8 mouse cellular contexts compared by ENCODE assay signal in the genomic region with DNA sequence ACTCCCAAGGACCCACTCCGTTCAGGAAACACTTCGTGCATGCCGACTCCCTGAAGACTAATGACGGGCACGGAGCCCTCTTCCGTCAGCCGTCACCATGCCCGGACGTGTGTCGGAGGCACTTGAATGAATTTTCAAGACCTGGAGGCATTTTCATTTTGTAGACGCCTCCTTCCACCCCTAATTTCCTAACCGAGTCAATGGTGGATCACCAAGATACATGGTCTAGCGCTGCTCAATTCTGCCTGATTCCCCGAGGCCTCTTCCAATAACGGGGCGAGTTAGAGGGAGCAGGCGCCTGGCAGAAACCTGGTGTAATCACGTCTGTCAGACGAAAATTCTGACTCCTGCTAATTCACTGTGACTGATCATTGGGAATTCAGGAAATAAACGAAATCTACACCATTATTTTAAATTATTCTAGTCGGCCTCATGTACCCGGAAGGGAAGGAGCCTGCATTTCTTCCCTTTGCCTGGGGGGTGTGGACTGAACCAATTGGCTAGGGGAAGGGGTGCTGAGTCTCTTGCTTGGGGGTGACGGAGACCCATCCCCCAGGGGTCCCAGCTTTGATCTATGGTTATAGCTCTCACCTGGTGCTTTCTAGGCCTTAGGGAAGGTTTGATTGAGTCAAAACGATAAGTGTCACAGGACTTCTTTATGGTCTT.
A peak's percentile ranks its signal among the peaks of the same experiment; 100 is the strongest.
DNase-seq lines count a peak whose midpoint lies in the region; ATAC-seq lines count a peak whose summit lies in the region.
"Had no signal": no experiment of that assay in that cellular context is flagged by ENCODE, and none has a peak within 500 bp of the region (broad histone marks: within the 10 kb centered on the region; RNA-seq: fewer than 3 reads in every experiment).

No protein-coding gene starts in this region.

- H3K27ac ChIP-seq in midbrain, embryonic 13.5 days: peak overlapping the region; percentile 54
- no peak overlapping the region for H3K27ac ChIP-seq in midbrain, embryonic 10.5 days (replicated peaks)
- peak overlapping the region; percentile 83 for H3K27ac ChIP-seq in hindbrain, embryonic 14.5 days

- WGBS in midbrain, embryonic 13.5 days: 56% methylated on average over 24 of the region's 24 CpGs
- WGBS in midbrain, embryonic 10.5 days: 84% methylated on average over 24 of the region's 24 CpGs
- 43% methylated on average over 24 of the region's 24 CpGs for WGBS in hindbrain, embryonic 14.5 days

- H3K4me2 ChIP-seq in midbrain, embryonic 13.5 days (replicated peaks): peak overlapping the region; percentile 12
- H3K4me2 ChIP-seq in hindbrain, embryonic 14.5 days (replicated peaks): peak overlapping the region; percentile 43

- peaks cover 31% of the 10 kb centered on the region for H3K4me1 ChIP-seq in midbrain, embryonic 13.5 days (replicated peaks)
- H3K4me1 ChIP-seq in midbrain, embryonic 10.5 days: peaks cover 14% of the 10 kb centered on the region
- H3K4me1 ChIP-seq in hindbrain, embryonic 14.5 days (replicated peaks; ENCODE audit: control insufficient read depth, insufficient read depth, low read length): peaks cover 22% of the 10 kb centered on the region

- no peak overlapping the region for H3K9ac ChIP-seq in midbrain, embryonic 13.5 days (replicated peaks)
- H3K9ac ChIP-seq in hindbrain, embryonic 14.5 days: peak overlapping the region; percentile 53

- no peaks in the 10 kb centered on the region for H3K36me3 ChIP-seq in midbrain, embryonic 13.5 days
- H3K36me3 ChIP-seq in midbrain, embryonic 10.5 days: no peaks in the 10 kb centered on the region
- H3K36me3 ChIP-seq in hindbrain, embryonic 14.5 days (replicated peaks; ENCODE audit: control insufficient read depth, insufficient read depth): no peaks in the 10 kb centered on the region

- no peaks in the 10 kb centered on the region for H3K9me3 ChIP-seq in midbrain, embryonic 13.5 days
- H3K9me3 ChIP-seq in midbrain, embryonic 10.5 days (replicated peaks): no peaks in the 10 kb centered on the region
- H3K9me3 ChIP-seq in hindbrain, embryonic 14.5 days (ENCODE audit: control insufficient read depth, low read length): no peaks in the 10 kb centered on the region

- H3K4me3 ChIP-seq in midbrain, embryonic 13.5 days (replicated peaks): no peak overlapping the region
- no peak overlapping the region for H3K4me3 ChIP-seq in midbrain, embryonic 10.5 days
- peak overlapping the region; percentile 14 for H3K4me3 ChIP-seq in hindbrain, embryonic 14.5 days (replicated peaks; ENCODE audit: low read length)

- DNase-seq in midbrain, embryonic 10.5 days (ENCODE audit: low spot score): no peak
- DNase-seq in hindbrain, embryonic 14.5 days (ENCODE audit: low spot score): peak; percentile 40
- peak; percentile 15 to 43 for DNase-seq in layer of hippocampus, postnatal 36 days
- peak; percentile 7 to 8 for DNase-seq in right cerebral cortex, postnatal 36 days (ENCODE audit: low spot score in 2 of 2)
- no peak for DNase-seq in ovary, adult 18-20 months (ENCODE audit: low spot score)
- no peak for DNase-seq in spleen, postnatal 10 days (ENCODE audit: low spot score in 2 of 2)

- ATAC-seq in midbrain, embryonic 13.5 days: peak; percentile 75
- ATAC-seq in hindbrain, embryonic 14.5 days (ENCODE audit: low FRiP score): peak; percentile 76
- ATAC-seq: Patski had no signal

- H3K27me3 ChIP-seq in midbrain, embryonic 13.5 days: no peaks in the 10 kb centered on the region
- no peaks in the 10 kb centered on the region for H3K27me3 ChIP-seq in midbrain, embryonic 10.5 days (ENCODE audit: low read depth, poor library complexity, severe bottlenecking)
- H3K27me3 ChIP-seq in hindbrain, embryonic 14.5 days (ENCODE audit: control insufficient read depth, insufficient read depth, low read length): no peaks in the 10 kb centered on the region
- H3K27me3 ChIP-seq: Patski had no signal

Comparison
In these comparisons a context has a peak if more than half of its experiments do, and no peak if none do; other contexts are left out.
1. DNase-seq: peak in hindbrain, embryonic 14.5 days (single experiment), layer of hippocampus, postnatal 36 days (2 of 2) and right cerebral cortex, postnatal 36 days (2 of 2); none in midbrain, embryonic 10.5 days (single experiment), ovary, adult 18-20 months (single experiment) and spleen, postnatal 10 days (0 of 2).